Mouse (Mus musculus) spleen, adult 2 months (tissue): ENCODE results near the gene Olfr1277. TPM values are rescaled to one million over a fixed set of nuclear protein-coding genes. Genes with fewer than 3 reads are reported as not detected.

Experiments used
- DNase-seq, 2 experiments: peaks; one replicate each; pipeline versions ENCODE4 v3.0.0 to v3.0.0-alpha.2; 2012 to 2021; ENCODE audit warnings: low spot score in 2 of 2, low read depth in 1 of 2
- H3K27ac ChIP-seq: fragments of 200-500 bp; 2 replicates; pipeline ENCODE4 v1.5.1; 2012; ENCODE audit warnings: low read length, inconsistent platforms; ENCODE audit not compliant: insufficient read depth
- H3K27me3 ChIP-seq: fragments of 200-500 bp; 2 replicates; pipeline ENCODE4 v1.6.1; 2012; ENCODE audit warnings: mild to moderate bottlenecking, moderate library complexity, low read length, inconsistent platforms; ENCODE audit not compliant: control insufficient read depth, insufficient read depth
- H3K36me3 ChIP-seq: fragments of 200-500 bp; 2 replicates; pipeline ENCODE4 v1.6.1; 2012; ENCODE audit warnings: mild to moderate bottlenecking, low read length, inconsistent platforms; ENCODE audit not compliant: control insufficient read depth, insufficient read depth
- H3K4me1 ChIP-seq: fragments of 200-500 bp; 2 replicates; pipeline ENCODE4 v1.6.1; 2011; ENCODE audit warnings: inconsistent platforms; ENCODE audit not compliant: control insufficient read depth, insufficient read depth, insufficient read length
- H3K4me3 ChIP-seq: fragments of 200-500 bp; 2 replicates; pipeline ENCODE4 v1.5.1; 2011; ENCODE audit warnings: mild to moderate bottlenecking, inconsistent platforms; ENCODE audit not compliant: insufficient read depth, insufficient read length; ENCODE audit errors: extremely low read depth
- POLR2A ChIP-seq: fragments of 200-500 bp; IDR thresholded peaks from 2 replicates; pipeline ENCODE4 v1.6.1; 2011; ENCODE audit warnings: low read depth, low read length, inconsistent platforms
- WGBS: fragments of 180-500 bp; shearing (Covaris S2); methylation state at CpG from one replicate; pipeline ENCODE4 v1.1.7; 2018; 5-methylcytosine and 5-hydroxymethylcytosine counted together
- polyA plus RNA-seq: library from polyadenylated mRNA; depleted of rRNA; stranded (reverse); fragments of >200 nt; gene quantifications from 2 replicates; pipeline ENCODE4 v1.2.3, GENCODE M21; 2012; rRNA removed

The Olfr1277 gene
- polyA plus RNA-seq, 1 experiment, result not detected

DNA sequence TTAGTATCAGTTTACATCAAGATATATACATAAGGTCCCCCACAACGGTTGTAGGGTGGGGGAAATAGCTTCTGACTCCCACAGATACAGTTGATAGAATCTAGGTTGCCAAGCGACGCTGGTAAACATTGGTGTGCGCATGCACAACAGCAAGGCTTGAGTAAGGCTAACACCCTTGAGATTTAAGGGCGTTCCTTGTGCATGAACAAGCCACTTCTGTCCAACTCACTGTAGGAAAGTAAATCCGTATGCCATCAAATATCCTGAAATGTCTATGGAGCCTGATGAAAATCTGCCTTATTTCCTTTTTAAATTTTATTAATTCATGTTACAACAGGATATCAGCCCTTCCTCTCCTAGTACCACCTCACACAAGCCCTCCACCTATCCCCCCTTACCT, 44.4 kb downstream of the Olfr1277 start, which contains the start of gene 4930430A15Rik:
TSS of gene 4930430A15Rik (minus strand) at position 101 of the 400 bp plus-strand sequence.
- no peak for TF ChIP-seq POLR2A
- Histone ChIP-seq H3K4me3 (no peak within 1 kb of the TSS), H3K27ac (no peak within 1 kb of the TSS), H3K36me3 (no peaks in the 10 kb centered on the region), H3K27me3 (no peaks in the 10 kb centered on the region), H3K4me1 (no peaks in the 10 kb centered on the region)
- 79% methylated on average over 6 of the region's 6 CpGs for WGBS
- DNase-seq, result no peak

Other genes starting within 250 kb of the Olfr1277 start
- not detected in 2 replicates for gene Gm13941, start 168.1 kb downstream of the Olfr1277 start, polyA plus RNA-seq
- gene Gm15130, start 121.2 kb downstream of the Olfr1277 start, polyA plus RNA-seq, result not detected in 2 replicates
- not detected in 2 replicates for gene 4930430A15Rik, start 44.5 kb downstream of the Olfr1277 start, polyA plus RNA-seq
- not detected in 2 replicates for gene Olfr1275, start 38.8 kb downstream of the Olfr1277 start, polyA plus RNA-seq
- not detected in 2 replicates for gene Olfr1276, start 19.6 kb downstream of the Olfr1277 start, polyA plus RNA-seq
- gene Olfr1278, start 16.0 kb upstream of the Olfr1277 start, polyA plus RNA-seq, result not detected in 2 replicates
- not detected in 2 replicates for gene Olfr1279, start 26.5 kb upstream of the Olfr1277 start, polyA plus RNA-seq
- not detected in 2 replicates for gene Olfr1280, start 39.9 kb upstream of the Olfr1277 start, polyA plus RNA-seq
- gene Olfr1281, start 52.4 kb upstream of the Olfr1277 start, polyA plus RNA-seq, result not detected in 2 replicates
- gene Olfr1282, start 62.0 kb upstream of the Olfr1277 start, polyA plus RNA-seq, result not detected in 2 replicates
- gene Olfr1283, start 92.7 kb upstream of the Olfr1277 start, polyA plus RNA-seq, result not detected in 2 replicates
- gene Olfr1284, start 101.4 kb upstream of the Olfr1277 start, polyA plus RNA-seq, result not detected in 2 replicates
- gene Olfr1286, start 149.0 kb upstream of the Olfr1277 start, polyA plus RNA-seq, result not detected in 2 replicates
- not detected in 2 replicates for gene Olfr1287, start 175.0 kb upstream of the Olfr1277 start, polyA plus RNA-seq
- not detected in 2 replicates for gene Olfr1288, start 200.0 kb upstream of the Olfr1277 start, polyA plus RNA-seq
- gene Olfr1289, start 206.7 kb upstream of the Olfr1277 start, polyA plus RNA-seq, result not detected in 2 replicates
- not detected in 2 replicates for gene Olfr1290, start 219.7 kb upstream of the Olfr1277 start, polyA plus RNA-seq
- not detected in 2 replicates for gene Olfr1291-ps1, start 223.1 kb upstream of the Olfr1277 start, polyA plus RNA-seq